Comparison of ENCODE assay signal across 9 mouse cellular contexts in genomic region chr9:118980411-118980823, GRCm38 (mm10). TPM values are rescaled to one million over a fixed set of nuclear protein-coding genes. Genes with fewer than 3 reads are reported as not detected.
DNase-seq lines count a peak whose midpoint lies in the region; ATAC-seq and TF ChIP-seq lines count a peak whose summit lies in the region.
"Had no signal": no experiment of that assay in that cellular context is flagged by ENCODE, and none has a peak within 500 bp of the region (broad histone marks: within the 10 kb centered on the region; RNA-seq: fewer than 3 reads in every experiment).

No protein-coding gene starts in this region.

- 6% methylated on average over 4 of the region's 4 CpGs for WGBS in embryonic facial prominence, embryonic 14.5 days
- 5% methylated on average over 4 of the region's 4 CpGs for WGBS in limb, embryonic 11.5 days
- 21% methylated on average over 4 of the region's 4 CpGs for WGBS in small intestine, adult 2 months

- no peaks in the 10 kb centered on the region; the same call in 1 of the 2 replicates for H3K36me3 ChIP-seq in embryonic facial prominence, embryonic 14.5 days (ENCODE audit: control insufficient read depth, insufficient read depth, low read length)
- H3K36me3 ChIP-seq in limb, embryonic 11.5 days (ENCODE audit: control insufficient read depth, insufficient read depth, low read length): no peaks in the 10 kb centered on the region
- H3K36me3 ChIP-seq in small intestine, adult 2 months (ENCODE audit: control insufficient read depth, insufficient read depth, low read length): no peaks in the 10 kb centered on the region

- peak; percentile 43 to 65 for DNase-seq in adrenal gland, adult (ENCODE audit: inconsistent age in 2 of 2, low spot score in 1 of 2)
- DNase-seq in adrenal gland, adult 8-10 months: no peak
- DNase-seq in 3134 (ENCODE audit: extremely low read depth, insufficient read length, low spot score): peak; percentile 36
- DNase-seq in embryonic facial prominence, embryonic 14.5 days (ENCODE audit: low spot score): peak; percentile 80
- peak; percentile 52 for DNase-seq in heart, postnatal 4 days
- peak; percentile 78 for DNase-seq in limb, embryonic 11.5 days (ENCODE audit: low spot score)
- DNase-seq in spleen, adult 18-20 months: no peak

- peak overlapping the region; percentile 87 for H3K27ac ChIP-seq in embryonic facial prominence, embryonic 14.5 days (replicated peaks; ENCODE audit: low read depth, low read length)
- H3K27ac ChIP-seq in limb, embryonic 11.5 days (replicated peaks; ENCODE audit: low read depth, low read length): peak overlapping the region; percentile 97
- H3K27ac ChIP-seq in small intestine, adult 2 months (ENCODE audit: insufficient read depth, low read depth, low read length): 0 out of 2 replicates have a peak overlapping the region, but pooled peaks have one; percentile 2

- H3K27me3 ChIP-seq in embryonic facial prominence, embryonic 14.5 days (replicated peaks; ENCODE audit: control insufficient read depth, insufficient read depth, low read length): no peaks in the 10 kb centered on the region
- H3K27me3 ChIP-seq in limb, embryonic 11.5 days (ENCODE audit: control insufficient read depth, insufficient read depth, low read length): no peaks in the 10 kb centered on the region
- H3K27me3 ChIP-seq in small intestine, adult 2 months (ENCODE audit: control insufficient read depth, insufficient read depth, low read length): no peaks in the 10 kb centered on the region

- TF ChIP-seq POLR2A in small intestine, adult 2 months (IDR thresholded peaks at IDR 0.05; ENCODE audit: low read depth, low read length): no peak

- H3K4me1 ChIP-seq in embryonic facial prominence, embryonic 14.5 days (ENCODE audit: control insufficient read depth, insufficient read depth, low read length): peaks cover 44% of the 10 kb centered on the region
- peaks cover 53% of the 10 kb centered on the region for H3K4me1 ChIP-seq in limb, embryonic 11.5 days (ENCODE audit: control insufficient read depth, insufficient read depth, low read length)
- H3K4me1 ChIP-seq in small intestine, adult 2 months (ENCODE audit: control insufficient read depth, insufficient read depth, insufficient read length, low read length): peaks cover 6% of the 10 kb centered on the region; the same call in 1 of the 2 replicates

- ATAC-seq in embryonic facial prominence, embryonic 14.5 days (ENCODE audit: low read depth): peak; percentile 53
- ATAC-seq in limb, embryonic 11.5 days (ENCODE audit: insufficient number of reproducible peaks, low FRiP score, low TSS enrichment, low read depth): peak; percentile 85

- no peaks in the 10 kb centered on the region for H3K9me3 ChIP-seq in embryonic facial prominence, embryonic 14.5 days (ENCODE audit: control insufficient read depth, low read length)
- no peaks in the 10 kb centered on the region for H3K9me3 ChIP-seq in limb, embryonic 11.5 days (ENCODE audit: control insufficient read depth, low read length)

- H3K4me2 ChIP-seq in embryonic facial prominence, embryonic 14.5 days (ENCODE audit: low read depth, low read length): peak overlapping the region; percentile 18; the same call in 1 of the 2 replicates
- 0 out of 2 replicates have a peak overlapping the region, but pooled peaks have one; percentile 15 for H3K4me2 ChIP-seq in limb, embryonic 11.5 days (ENCODE audit: low read depth, severe bottlenecking)

- peak overlapping the region; percentile 44; the same call in 1 of the 2 replicates for H3K9ac ChIP-seq in embryonic facial prominence, embryonic 14.5 days (ENCODE audit: low read depth, low read length)
- H3K9ac ChIP-seq in limb, embryonic 11.5 days (ENCODE audit: low read length): peak overlapping the region; percentile 37; the same call in 1 of the 2 replicates

- H3K4me3 ChIP-seq in embryonic facial prominence, embryonic 14.5 days (ENCODE audit: low read depth, low read length): no peak overlapping the region
- H3K4me3 ChIP-seq in limb, embryonic 11.5 days (ENCODE audit: low read depth, low read length): no peak overlapping the region
- no peak overlapping the region for H3K4me3 ChIP-seq in small intestine, adult 2 months (ENCODE audit: low read depth, low read length)
- H3K4me3 ChIP-seq: myocyte had no signal

- TF ChIP-seq CTCF in small intestine, adult 2 months (IDR thresholded peaks at IDR 0.05; ENCODE audit: extremely low read depth, insufficient read length, insufficient replicate concordance, low read depth, low read length): no peak

RNA-seq across cellular contexts. Expression of gene Ctdspl, which starts 54.2 kb away (rescaled TPM):
- 10 to 100 TPM; 22.0 to 35.1 (median 28.0) TPM for total RNA-seq in adrenal gland, adult 8-10 months (2022)
- polyA plus RNA-seq in embryonic facial prominence, embryonic 14.5 days (2014; fragmentation: Nextera tagmentation; extraction: Ambion mirVana): 17.7 and 17.8 TPM in 2 replicates
- 10 to 100 TPM; 18.4 to 20.2 TPM for total RNA-seq in heart, postnatal 4 days (2021)
- 13.6 and 13.9 TPM in 2 replicates for polyA plus RNA-seq in limb, embryonic 11.5 days (2014; fragmentation: Nextera tagmentation; extraction: Ambion mirVana)
- 8.9 and 29.3 TPM in 2 replicates for polyA plus RNA-seq in small intestine, adult 2 months (2012; rRNA removed)

Comparison
In these comparisons a context has a peak if more than half of its experiments do, and no peak if none do; other contexts are left out.
1. DNase-seq: peak in adrenal gland, adult (2 of 2), 3134 (single experiment), embryonic facial prominence, embryonic 14.5 days (single experiment), heart, postnatal 4 days (single experiment) and limb, embryonic 11.5 days (single experiment); none in adrenal gland, adult 8-10 months (single experiment) and spleen, adult 18-20 months (0 of 2).
2. H3K27ac ChIP-seq: peak in every context shown above with its lines; median percentile 97 in limb, embryonic 11.5 days; 87 in embryonic facial prominence, embryonic 14.5 days; 2 in small intestine, adult 2 months.